Mouse (Mus musculus) heart, postnatal 25 days (tissue): ENCODE measurements around the gene Dmgdh. TPM values are rescaled to one million over a fixed set of nuclear protein-coding genes. Genes with fewer than 3 reads are reported as not detected.

Source experiments
- DNase-seq: peaks from one replicate; pipeline ENCODE4 v3.0.0; 2022; ENCODE audit warnings: low spot score
- intact Hi-C: fragments of 180-260 bp; cut with DNase I; formaldehyde crosslinking; loops from one replicate; pipeline ENCODE4 v1.15.1; 2025
- total RNA-seq, 2 experiments: library from RNA; stranded (reverse); gene quantifications; 2 replicates each; pipeline ENCODE4 v1.2.3; 2021

Gene Dmgdh
- not detected for total RNA-seq

DNA sequence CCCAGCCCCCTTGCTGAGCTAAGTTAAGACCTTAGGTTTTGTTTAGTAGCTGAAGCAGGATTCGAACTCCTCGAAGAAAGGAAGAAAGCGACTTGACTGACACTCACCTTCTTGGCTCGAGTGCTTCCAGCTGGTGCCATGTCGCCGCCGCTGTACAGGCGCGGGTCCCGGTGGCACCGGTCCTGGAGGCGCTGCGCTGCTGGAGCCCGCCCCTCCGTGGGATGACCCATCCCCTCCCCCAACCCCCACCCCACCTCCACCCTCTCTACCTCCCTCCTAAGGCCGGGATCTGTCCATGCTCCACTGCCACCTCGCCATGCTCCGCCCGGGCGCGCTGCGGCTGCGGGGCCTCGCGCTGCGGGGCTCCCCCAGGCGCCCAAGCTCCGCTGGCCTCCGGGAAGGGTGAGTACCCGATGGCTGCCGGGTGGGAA is at the start of gene Dmgdh, which contains the start of gene Bhmt2:
Gene Dmgdh, plus strand, starts transcription at position 303 of the 431 bp plus-strand sequence.
Gene Bhmt2, minus strand, starts transcription at position 172 of the 431 bp plus-strand sequence.
- no peak for DNase-seq
- intact Hi-C loops: no loop called here

DNA sequence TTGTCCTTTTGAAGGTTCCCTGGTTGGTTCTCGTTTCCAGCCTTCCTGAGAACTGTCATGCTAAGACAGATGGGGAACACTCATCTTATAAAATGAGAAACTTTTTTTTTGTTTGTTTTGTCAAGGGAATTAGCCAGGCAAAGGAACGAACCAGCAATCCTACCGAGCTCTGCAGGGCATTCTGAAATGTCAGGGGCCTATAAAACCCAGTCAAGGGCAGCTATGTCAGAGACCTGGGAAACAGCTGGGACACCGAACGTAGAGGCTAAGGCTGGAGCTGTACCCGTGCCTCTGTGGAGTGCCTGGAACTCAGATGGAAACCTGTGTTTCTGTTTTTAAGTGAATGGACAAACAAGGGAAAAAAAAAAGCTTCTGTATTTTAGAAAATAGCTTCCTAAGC is 45.4 kb upstream of the Dmgdh start:
- intact Hi-C loops: no loop called here
- DNase-seq: no peak

DNA sequence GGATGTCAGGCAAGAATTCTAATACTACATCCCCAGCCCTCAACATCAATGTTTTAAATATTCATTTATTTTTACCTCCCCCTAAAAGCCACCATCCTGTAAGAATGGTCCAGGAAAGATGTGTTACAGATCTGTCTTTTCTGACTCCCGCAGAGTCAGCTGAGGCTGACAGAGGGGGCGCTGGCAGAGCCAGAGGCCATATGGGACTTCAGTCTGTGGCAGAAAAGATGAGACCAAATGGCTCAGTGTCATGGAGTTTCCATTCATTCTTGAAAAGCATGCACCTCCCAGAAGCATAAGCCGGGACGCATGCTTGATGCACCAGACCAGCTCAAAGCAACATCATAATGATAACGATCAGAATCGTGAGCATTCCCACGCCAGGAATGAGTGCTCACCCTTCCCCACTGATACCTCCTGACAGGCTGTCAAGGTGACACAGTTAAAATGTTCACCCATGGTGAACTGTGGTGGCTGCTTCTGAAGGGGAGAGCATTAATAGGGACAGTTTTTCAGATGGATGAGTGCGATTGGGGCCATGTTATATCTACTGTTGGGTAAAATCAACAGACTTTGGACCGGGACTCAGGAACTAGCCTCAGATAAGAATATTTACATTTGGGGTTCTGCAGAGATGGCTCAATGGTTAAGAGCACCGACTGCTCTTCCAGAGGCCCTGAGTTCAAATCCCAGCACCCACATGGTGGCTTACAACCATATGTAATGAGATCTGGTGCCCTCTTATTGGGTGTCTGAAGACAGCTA is 43.1 kb upstream of the Dmgdh start:
- intact Hi-C loops: no loop called here

DNA sequence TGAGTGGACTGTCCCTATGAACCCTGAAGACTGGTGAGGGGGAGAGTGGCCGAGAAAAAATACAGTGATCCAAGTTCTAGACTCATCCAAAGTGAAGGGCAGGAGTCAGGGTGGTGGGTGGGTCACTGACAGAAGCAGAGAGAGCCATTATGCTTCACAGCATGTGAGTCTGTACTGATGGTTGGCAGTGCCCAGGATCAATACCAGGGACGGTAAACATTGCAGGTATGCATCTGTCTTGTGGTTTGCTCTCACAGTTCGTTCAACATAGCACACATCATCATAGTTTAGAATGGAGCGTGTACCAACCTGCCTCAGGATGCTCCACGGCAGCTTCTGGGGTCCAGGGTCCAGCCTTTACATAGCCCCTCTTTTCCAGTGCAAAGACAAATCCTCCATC is 41.3 kb upstream of the Dmgdh start:
- intact Hi-C loops: no loop called here
- DNase-seq: no peak

More for the DNA sequence above, 43.1 kb upstream of the Dmgdh start:
- no peak for DNase-seq

DNA sequence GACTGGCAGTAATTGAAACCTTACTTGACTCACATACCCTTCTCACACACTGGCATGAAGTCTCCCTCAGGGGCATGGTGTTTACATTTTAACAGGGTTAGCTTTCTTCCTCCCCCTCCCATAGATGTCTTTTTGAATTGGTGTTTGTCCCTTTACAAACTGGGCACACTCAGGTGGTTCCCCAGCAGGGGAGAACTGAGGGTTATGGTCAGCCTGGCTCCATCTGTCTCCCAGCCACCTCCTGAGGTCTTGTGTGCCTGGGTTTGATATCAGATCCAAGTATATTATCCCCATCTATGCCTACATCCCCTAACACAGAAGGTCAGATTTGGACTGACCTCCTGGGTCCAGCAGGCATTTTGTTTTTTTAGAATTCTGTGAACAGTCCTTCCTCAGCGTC is 37.7 kb upstream of the Dmgdh start:
- intact Hi-C loops: no loop called here
- no peak for DNase-seq

DNA sequence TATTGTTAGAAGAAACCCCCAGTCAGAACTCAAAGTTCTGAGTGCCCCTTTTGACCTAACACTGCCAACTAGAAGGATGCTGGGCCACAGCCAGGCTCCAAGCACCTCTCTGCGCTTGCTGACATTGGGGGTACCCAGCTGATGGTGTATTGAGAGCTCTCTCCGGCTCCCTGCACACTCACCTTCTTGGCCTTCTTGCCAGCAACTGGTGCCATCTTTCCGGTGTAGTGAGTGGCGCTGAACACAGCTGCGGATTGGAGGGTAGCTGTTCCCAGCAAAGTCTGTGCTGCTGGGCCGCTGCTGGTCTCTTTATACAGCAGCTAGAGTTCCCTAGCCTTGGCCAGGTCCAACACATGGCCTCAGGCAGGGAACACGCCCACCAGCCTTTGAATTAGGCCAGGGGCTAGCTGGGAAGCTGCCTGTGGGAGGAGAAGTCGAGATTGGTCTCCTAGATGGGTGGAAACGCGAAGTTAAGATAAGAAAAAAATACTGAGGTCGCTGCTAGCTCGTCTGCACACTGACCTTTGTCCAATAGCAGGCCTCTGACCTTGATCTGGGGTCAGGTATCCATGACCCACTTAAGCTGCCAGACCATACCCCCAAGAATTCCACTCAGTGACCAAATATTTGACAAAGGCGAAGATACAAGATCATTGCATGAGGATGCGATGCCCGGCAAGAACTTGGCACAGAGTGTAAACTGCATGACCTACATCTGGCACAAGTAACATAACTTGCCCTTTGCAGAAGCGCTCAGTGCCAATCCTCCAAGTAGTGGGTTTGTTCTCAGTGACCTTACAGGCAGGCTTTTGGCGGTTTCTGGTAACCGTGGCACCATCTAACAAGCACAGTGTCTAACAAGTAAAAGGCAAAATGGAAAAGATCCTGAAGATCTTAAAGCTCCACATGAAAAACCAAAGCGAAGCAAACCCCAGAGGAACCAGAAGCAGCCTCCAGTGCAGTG is 36.7 kb upstream of the Dmgdh start, which contains the start of gene Bhmt:
Gene Bhmt, minus strand, starts transcription at position 680 of the 964 bp plus-strand sequence.
- DNase-seq: no peak
- intact Hi-C loops: no loop called here

DNA sequence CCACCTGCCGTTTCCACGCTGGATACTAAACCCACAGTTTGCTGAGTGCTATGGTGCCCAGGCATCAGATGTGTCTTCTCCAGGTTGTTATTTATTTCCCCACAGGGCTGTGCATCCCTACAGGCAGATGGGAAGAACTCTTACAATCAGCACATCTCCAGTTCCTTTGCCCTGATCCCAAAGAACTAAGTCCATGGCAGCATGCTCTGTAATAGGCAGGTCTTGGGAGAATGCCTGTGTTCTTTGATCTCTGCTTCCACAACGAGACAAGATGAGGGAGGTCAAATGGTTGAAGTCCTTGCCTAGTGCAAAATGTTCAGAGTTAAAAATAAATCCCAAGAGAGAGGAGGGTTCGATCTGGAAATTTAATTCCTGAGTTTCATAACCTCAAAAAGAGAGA is 34.6 kb upstream of the Dmgdh start:
- intact Hi-C loops: no loop called here
- DNase-seq: no peak

DNA sequence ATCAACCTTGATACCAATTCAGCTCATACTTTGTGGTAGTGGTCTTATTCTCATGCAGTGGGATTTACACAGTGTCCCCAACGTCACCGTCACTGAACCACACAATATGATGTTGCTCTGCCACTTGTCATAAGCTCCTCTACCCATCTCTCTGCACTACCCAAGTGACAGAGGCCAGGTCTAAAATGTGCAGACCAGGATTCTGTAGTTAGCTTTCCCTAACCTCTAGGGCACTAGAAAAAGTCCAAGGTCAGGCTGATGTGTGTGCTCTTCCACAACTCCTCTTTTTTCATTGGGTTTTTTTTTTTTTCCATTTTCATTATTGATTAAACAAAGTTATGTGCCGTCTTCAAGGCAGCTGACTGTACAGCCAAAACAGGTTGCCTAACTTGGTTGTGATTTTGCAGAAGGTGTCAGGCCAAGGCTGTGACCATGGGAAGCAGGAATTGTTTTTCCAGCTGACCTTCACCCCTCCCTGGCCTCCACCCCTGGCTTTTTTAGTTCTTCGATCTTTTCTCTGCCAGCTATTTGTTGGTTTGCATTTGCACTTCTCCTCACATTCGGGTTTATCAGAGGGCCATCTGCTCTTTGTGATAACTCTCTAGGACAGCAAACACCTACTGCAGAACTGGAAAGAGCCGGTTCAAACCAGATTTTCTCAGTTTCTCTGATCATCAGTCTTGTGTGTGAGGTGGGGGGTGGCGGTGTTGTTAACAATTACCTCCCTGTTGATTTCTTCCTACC is 25.7 kb upstream of the Dmgdh start:
- DNase-seq: no peak
- intact Hi-C loops: no loop called here

DNA sequence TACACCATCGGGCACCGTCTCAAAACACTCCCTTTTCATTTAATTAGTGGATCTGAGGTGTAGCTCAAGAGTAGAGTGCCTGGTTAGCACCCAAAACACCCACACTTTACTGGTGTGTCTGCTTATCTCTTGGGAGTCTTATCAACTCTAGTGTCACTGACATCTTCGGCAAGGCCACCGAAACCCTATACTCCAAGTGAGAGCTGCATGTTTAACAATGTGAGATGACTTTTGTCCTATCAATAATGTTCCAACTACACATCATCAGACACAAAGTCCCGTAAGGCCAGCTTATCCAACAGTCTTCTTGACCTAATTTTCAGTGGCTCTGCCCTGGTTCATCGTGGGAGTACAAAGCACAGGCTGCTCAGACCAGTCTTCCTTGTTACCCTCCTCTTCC is 20.9 kb upstream of the Dmgdh start:
- intact Hi-C loops: no loop called here
- no peak for DNase-seq

GRCm38 (mm10) chr13:93657941-93658340 is 16.3 kb upstream of the Dmgdh start:
- no peak for DNase-seq
- intact Hi-C loops: no loop called here

- intact Hi-C loops: no loop called here
- DNase-seq: no peak
Observed at GRCm38 (mm10) chr13:93667586-93667985, 6.6 kb upstream of the Dmgdh start.

DNA sequence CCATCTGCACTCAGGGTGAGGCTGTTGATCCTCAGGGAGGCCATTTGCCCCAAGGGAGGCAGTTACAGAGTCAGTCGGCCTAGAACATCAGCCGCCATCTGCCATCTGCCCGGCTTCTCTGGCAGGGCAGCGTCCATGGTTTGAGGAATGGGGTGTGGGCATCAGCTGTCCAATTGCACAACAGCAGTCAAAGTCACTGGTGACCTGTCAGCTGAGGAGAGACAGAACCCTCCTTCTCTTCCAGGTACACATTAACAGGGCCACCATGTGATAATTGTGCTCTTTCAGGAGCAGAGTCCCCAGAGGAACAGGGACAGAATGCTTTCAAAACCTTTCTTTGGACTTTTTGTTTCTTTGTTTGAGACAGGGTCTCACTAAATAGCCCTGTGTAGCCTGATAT is 1.9 kb upstream of the Dmgdh start:
- DNase-seq: no peak
- intact Hi-C loops: no loop called here

- intact Hi-C loops: no loop called here
Observed at GRCm38 (mm10) chr13:93673296-93673695, 937 bp upstream of the Dmgdh start.

GRCm38 (mm10) chr13:93676864-93677263 is 2.6 kb downstream of the Dmgdh start:
- intact Hi-C loops: no loop called here
- no peak for DNase-seq

More at GRCm38 (mm10) chr13:93673296-93673695, 937 bp upstream of the Dmgdh start:
- no peak for DNase-seq

DNA sequence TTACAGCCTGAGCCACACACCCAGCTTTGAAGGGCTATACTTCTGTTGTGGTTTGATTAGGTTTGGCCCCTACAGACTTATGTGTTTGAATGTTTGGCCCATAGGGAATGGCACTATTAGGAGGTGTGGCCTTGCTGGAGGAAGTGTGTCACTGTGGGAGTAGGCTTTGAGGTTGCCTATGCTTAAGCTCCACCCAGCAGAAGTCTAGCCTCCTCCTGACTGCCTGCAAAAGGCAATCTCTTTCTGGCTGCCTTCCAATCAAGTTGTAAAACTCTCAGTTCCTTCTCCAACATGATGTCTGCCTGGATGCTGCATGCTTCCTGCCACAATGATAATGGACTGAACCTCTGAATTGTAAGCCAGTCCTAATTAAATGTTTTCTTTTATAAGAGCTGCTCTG is 9.1 kb downstream of the Dmgdh start:
- DNase-seq: no peak
- intact Hi-C loops: no loop called here

- intact Hi-C loops: no loop called here
- no peak for DNase-seq
Observed at GRCm38 (mm10) chr13:93685226-93685625, 11.0 kb downstream of the Dmgdh start.

DNA sequence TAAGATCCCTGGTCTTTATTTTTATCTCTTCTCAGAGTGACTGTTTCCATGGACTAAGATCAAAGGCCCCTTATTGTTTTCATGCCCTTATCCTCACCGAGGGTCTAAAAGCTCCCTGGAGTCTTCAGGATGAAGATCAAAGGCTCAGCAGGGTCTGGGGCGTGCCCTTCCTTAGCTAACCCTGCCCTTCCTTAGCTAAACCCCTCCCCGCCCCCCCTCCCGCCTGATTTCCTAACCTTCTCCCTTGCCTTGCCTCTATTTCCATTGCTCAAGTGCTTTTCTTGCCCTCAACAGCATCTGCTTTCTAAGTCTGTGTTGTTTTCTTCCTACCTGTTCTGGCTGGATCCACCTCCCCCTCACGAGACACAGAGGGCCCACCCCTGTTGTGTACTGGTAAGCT is 13.1 kb downstream of the Dmgdh start:
- no peak for DNase-seq
- intact Hi-C loops: no loop called here

DNA sequence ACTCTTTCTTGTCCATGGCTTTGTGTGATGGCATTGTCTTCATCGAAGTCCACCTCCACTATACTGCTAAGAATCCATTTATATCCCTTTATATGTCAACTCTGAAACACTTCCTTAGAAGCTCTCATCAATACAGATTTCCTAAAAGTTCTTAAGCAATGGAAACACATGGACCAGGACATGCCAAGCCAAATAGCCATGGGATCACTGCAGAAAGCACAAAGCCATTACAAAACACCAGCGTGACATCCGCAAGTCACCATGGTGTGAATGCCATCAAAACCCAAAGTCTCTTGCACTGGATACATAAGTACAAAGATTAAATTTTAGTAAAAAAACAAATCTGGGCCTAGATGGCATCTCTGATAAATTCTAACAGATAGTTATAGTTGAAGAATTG is 15.3 kb downstream of the Dmgdh start:
- intact Hi-C loops: no loop called here

DNA sequence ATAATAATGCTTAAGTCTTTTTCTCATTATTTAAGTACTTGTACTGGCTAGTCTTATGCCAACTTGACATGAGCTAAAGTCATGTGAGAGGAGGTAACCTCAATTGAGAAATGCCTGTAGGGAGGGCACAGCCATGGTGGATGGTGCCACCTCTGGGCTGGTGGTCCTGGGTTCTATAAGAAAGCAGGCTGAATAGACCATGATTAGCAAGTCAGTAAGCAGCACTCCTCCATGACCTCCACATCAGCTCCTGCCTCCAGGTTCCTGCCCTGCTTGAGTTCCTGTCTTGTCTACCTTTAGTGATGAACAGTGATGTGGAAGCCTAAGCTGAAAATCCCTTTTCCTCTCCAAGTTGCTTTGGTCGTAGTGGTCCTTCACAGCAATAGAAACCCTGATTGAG is 16.6 kb downstream of the Dmgdh start:
- no peak for DNase-seq
- intact Hi-C loops: no loop called here

More for the DNA sequence above, 15.3 kb downstream of the Dmgdh start:
- DNase-seq: no peak

DNA sequence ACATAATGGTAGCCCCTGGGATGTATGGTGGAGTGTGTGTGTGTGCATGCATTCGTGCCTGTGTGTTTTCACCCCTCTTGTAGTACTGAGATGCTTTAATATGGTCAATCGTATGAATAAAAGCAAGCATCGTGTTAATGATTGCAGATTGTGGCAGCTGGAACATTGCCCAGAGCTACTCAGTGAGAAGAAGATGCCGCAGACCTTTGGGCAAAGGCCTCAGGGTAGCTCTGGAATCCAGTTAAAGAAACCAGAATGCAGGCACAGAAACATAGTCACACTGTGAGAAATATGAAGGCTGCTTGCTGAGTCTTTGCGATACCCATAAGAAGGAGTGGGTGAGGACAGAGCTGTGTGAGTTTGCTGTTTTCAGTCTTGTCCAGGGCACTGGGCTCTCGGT is 24.6 kb downstream of the Dmgdh start:
- intact Hi-C loops: no loop called here
- no peak for DNase-seq
